Mouse (Mus musculus): Measurements from ENCODE around the gene Marco. TPM values are rescaled to one million over a fixed set of nuclear protein-coding genes. Genes with fewer than 3 reads are reported as not detected.

Gene Marco
- polyA plus RNA-seq, 1 experiment from 2014 or later: 1.1 TPM

DNA sequence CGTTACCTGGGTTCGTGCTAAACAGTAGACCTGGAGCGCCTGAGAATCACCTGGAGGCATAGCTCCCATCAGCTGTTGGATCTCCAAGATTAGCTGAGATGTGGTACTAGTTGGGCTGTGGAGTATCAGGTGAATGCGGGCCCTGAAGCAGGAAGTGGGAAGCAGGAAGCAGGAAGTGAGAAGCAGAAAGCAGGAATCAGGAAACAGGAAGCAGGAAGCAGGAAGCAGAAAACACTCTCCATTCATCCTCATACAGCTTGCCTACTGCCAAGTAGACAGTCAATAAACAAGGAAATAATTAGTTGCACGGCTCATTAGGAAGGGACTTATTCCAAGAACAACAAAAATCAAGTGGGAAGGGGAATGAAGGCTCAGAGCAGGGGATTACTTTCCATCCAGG is 69.2 kb downstream of the Marco start:
- H3K4me2 ChIP-seq: no peak overlapping the region
- H3K27ac ChIP-seq: no peak overlapping the region
- H3K9me3 ChIP-seq: no peaks in the 10 kb centered on the region
- no peak for ATAC-seq (ENCODE audit: insufficient read depth, low FRiP score, low read depth)
- H3K9ac ChIP-seq: no peak overlapping the region
- WGBS: 86% methylated on average over 5 of the region's 5 CpGs
- H3K4me3 ChIP-seq (replicated peaks): no peak overlapping the region
- H3K27me3 ChIP-seq (replicated peaks): no peaks in the 10 kb centered on the region
- no peaks in the 10 kb centered on the region for H3K4me1 ChIP-seq
- H3K36me3 ChIP-seq: no peaks in the 10 kb centered on the region

DNA sequence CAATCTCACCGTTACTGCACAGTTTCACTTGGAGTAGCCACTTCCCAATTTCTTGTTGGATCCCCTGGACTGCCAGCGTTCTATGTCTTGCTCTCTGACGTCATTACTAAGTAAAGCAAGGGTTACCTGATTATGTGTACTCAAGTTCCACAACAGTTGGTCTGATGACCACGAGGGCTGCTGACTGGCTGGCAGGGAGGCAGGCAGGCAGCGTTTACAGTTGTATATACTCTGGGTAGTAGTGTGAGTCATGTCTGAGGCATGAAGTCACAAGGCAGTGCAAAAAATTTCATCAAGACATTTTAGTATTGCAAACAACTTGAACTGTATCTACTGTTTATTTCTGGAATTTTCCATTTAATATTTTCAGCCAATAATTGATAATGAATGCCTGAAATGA is 74.7 kb downstream of the Marco start:
- 57% methylated on average over 5 of the region's 5 CpGs for WGBS
- H3K4me2 ChIP-seq: no peak overlapping the region

DNA sequence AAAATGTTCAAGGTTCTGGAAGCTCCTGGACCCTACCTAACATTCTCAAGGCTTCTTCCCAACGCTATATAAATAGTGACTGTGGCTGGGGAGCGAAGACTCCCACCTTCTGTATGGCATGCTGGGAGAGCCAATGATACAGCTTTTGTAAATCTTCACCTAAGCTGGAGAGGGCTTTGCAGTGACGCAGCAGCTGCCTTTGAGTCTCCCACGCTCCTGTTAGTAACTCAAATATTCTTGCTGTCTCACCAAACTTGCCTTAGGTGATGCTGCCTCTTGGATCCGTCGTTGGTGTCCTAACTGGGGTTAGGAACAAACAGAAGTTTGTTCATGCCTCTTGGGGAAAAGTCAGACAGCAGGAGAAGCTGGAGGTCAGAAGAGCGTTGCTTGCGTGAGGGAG is 79.2 kb downstream of the Marco start:
- Histone ChIP-seq H3K4me3 (replicated peaks) (no peak overlapping the region), H3K4me2 (no peak overlapping the region), H3K9ac (no peak overlapping the region), H3K27me3 (replicated peaks) (no peaks in the 10 kb centered on the region), H3K9me3 (no peaks in the 10 kb centered on the region), H3K27ac (no peak overlapping the region), H3K4me1 (no peaks in the 10 kb centered on the region), H3K36me3 (no peaks in the 10 kb centered on the region)
- no peak for ATAC-seq (ENCODE audit: insufficient read depth, low FRiP score, low read depth)
- WGBS: 57% methylated on average over 8 of the region's 8 CpGs

More for the DNA sequence above, 74.7 kb downstream of the Marco start:
- H3K27me3 ChIP-seq (replicated peaks): no peaks in the 10 kb centered on the region
- no peak overlapping the region for H3K4me3 ChIP-seq (replicated peaks)
- no peak overlapping the region for H3K9ac ChIP-seq
- H3K9me3 ChIP-seq: no peaks in the 10 kb centered on the region
- no peak overlapping the region for H3K27ac ChIP-seq
- no peak for ATAC-seq (ENCODE audit: insufficient read depth, low FRiP score, low read depth)
- no peaks in the 10 kb centered on the region for H3K36me3 ChIP-seq
- no peaks in the 10 kb centered on the region for H3K4me1 ChIP-seq

Other genes with a start within 250 kb of the Marco start
- gene Steap3, start 232.3 kb downstream of the Marco start, polyA plus RNA-seq (2015; fragmentation: Nextera tagmentation; extraction: Ambion mirVana): 4.9 and 7.3 TPM in 2 replicates
- not detected in 2 replicates for gene C1ql2, start 164.4 kb downstream of the Marco start, polyA plus RNA-seq (2015; fragmentation: Nextera tagmentation; extraction: Ambion mirVana)
- 0.05 TPM in 1 of 2 replicates, not detected in the other for gene En1, start 97.4 kb upstream of the Marco start, polyA plus RNA-seq (2015; fragmentation: Nextera tagmentation; extraction: Ambion mirVana)